12 mouse cellular contexts compared by ENCODE assay signal in the genomic region with DNA sequence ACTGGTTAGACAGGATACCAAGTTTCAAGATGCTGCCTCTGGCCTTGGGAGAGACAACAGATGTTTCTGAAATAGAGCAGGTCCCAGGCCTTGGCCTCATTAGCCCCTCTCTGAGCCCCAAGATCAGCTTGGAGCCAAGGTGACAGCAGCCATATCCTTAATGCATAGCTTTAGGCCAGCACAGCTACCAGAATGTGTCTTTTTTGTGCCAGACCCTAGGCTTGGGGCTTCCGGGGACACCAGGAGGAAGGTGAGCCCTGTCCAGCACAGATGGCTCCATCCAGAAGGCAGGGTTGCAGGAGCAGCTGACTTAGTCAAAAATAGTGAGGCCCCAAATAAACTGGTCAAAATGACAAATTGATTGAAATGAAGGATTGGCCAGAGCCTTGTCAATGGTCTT.
"Had no signal": no experiment of that assay in that cellular context is flagged by ENCODE, and none has a peak within 500 bp of the region (broad histone marks: within the 10 kb centered on the region; RNA-seq: fewer than 3 reads in every experiment).

No protein-coding gene starts in this region.

- DNase-seq: retina, postnatal 1 day; right cerebral cortex, adult 18-20 months; right cerebral cortex, postnatal 14 days; right cerebral cortex, postnatal 25 days; right cerebral cortex, postnatal 4 days; spleen, adult 18-20 months; thymus, adult 18-20 months; thymus, adult 2 months; thymus, postnatal 14 days; thymus, postnatal 25 days; thymus, postnatal 36 days; thymus, postnatal 4 days had no signal
